Mouse (Mus musculus) CH12.LX (cell line): ENCODE measurements at regions not wholly inside any gene's neighbourhood (a gene's known extent, or its start where the extent isn't known, plus 50 kb on each side); places are given as distances from the start of the nearest gene placed in this dataset.

Experiments
- DNase-seq: peaks from one replicate; pipeline ENCODE4 v3.0.0-alpha.2; 2013; ENCODE audit errors: extremely low read depth
- H3K27ac ChIP-seq: 2 replicates; pipeline ENCODE4 v1.5.1; 2012; ENCODE audit warnings: low read depth, mild to moderate bottlenecking, control low read depth, moderate library complexity; ENCODE audit not compliant: insufficient read depth
- H3K27me3 ChIP-seq: replicated peaks from 2 replicates; pipeline ENCODE3; 2012; ENCODE audit warnings: inconsistent platforms
- H3K36me3 ChIP-seq, 2 experiments: replicated peaks in 1 of 2; 2 replicates each; pipeline versions ENCODE3 to v1.6.1; 2012; ENCODE audit warnings: inconsistent platforms in 1 of 2, low read length in 1 of 2, mild to moderate bottlenecking in 1 of 2, mixed read lengths in 1 of 2, moderate library complexity in 1 of 2; ENCODE audit not compliant: control insufficient read depth in 1 of 2, insufficient read depth in 1 of 2
- H3K4me1 ChIP-seq, 2 experiments: 2 replicates each; pipeline ENCODE4 v1.6.1; 2012; ENCODE audit warnings: inconsistent platforms in 1 of 2, moderate library complexity in 1 of 2; ENCODE audit not compliant: insufficient read depth in 2 of 2, control insufficient read depth in 1 of 2
- H3K4me2 ChIP-seq: 2 replicates; pipeline ENCODE4 v1.6.1; 2012; ENCODE audit warnings: low read depth, mild to moderate bottlenecking, control low read depth; ENCODE audit not compliant: poor library complexity, insufficient read depth, severe bottlenecking
- H3K4me3 ChIP-seq, 3 experiments: fragments of 150-350 bp in 1 of 3; sonication (generic) in 1 of 3; replicated peaks in 1 of 3; 2 replicates each; pipeline versions ENCODE3 to v1.5.1; 2011 to 2012; ENCODE audit warnings: low read depth in 2 of 3, low read length in 2 of 3, mild to moderate bottlenecking in 2 of 3, moderate library complexity in 2 of 3, control low read depth in 1 of 3, improper control_type of control experiment in 1 of 3, inconsistent platforms in 1 of 3, mixed read lengths in 1 of 3; ENCODE audit not compliant: poor library complexity in 1 of 3
- H3K79me2 ChIP-seq: replicated peaks from 2 replicates; pipeline ENCODE4 v1.6.1; 2012; ENCODE audit warnings: mild to moderate bottlenecking, moderate library complexity; ENCODE audit not compliant: control insufficient read depth, poor library complexity, insufficient read depth, severe bottlenecking; ENCODE audit errors: extremely low read depth
- H3K9ac ChIP-seq: 2 replicates; pipeline ENCODE4 v1.6.1; 2012; ENCODE audit warnings: low read depth, mild to moderate bottlenecking, control low read depth, moderate library complexity; ENCODE audit not compliant: insufficient read depth
- H3K9me3 ChIP-seq: replicated peaks from 2 replicates; pipeline ENCODE3; 2012; ENCODE audit warnings: low read length, inconsistent platforms, mixed read lengths
- CTCF ChIP-seq, 2 experiments: IDR thresholded peaks in 1 of 2; conservative IDR thresholded peaks in 1 of 2; 2 replicates each; pipeline ENCODE4 v1.5.1; 2011 to 2012; ENCODE audit warnings: low read depth in 2 of 2, low read length in 2 of 2, improper control_type of control experiment in 1 of 2, inconsistent platforms in 1 of 2, mild to moderate bottlenecking in 1 of 2, moderate library complexity in 1 of 2
- TCF12 ChIP-seq: IDR thresholded peaks from 2 replicates; pipeline ENCODE4 v1.6.1; 2014; ENCODE audit warnings: low read depth, mild to moderate bottlenecking, inconsistent platforms, low read length, improper control_type of control experiment
- dilution Hi-C: fragments of 300-500 bp; cut with MboI; formaldehyde crosslinking; loops from 2 replicates; pipeline ENCODE4 v1.14.3; 2020; ENCODE audit warnings: low sequenced_read_pairs; ENCODE audit not compliant: extremely low pct_unique_long_range_greater_than_20kb, extremely low pct_ligation_motif_present
- in situ Hi-C: fragments of 300-500 bp; cut with MboI; formaldehyde crosslinking; loops from 3 replicates; pipeline ENCODE4 v1.14.3; 2019; ENCODE audit warnings: low sequenced_read_pairs, low pct_ligation_motif_present, low pct_unique_long_range_greater_than_20kb, mixed read lengths

DNA sequence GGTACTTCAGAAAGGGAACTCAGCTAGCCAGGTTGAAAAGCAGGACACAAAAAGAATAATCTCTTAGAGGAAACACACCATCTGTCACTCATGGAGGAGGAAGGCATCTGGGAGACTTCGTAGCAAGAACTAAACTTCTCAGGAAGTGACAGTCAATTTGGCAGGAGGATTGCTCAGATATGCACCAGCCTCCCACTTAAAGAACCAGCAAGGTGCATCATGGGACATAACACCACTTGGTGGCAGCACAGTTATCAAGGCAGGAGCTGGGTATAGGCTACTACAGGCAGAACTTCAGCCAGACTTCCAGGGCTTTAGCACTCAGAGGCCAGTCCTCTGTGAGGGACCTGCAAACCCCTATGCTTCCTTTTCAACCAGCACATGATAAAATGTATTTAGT is 52.0 kb upstream of the Scaf11 start:
- dilution Hi-C loops (no loop called here), in situ Hi-C loops (no loop called here)

More for the DNA sequence above, 52.0 kb upstream of the Scaf11 start:
- Histone ChIP-seq H3K79me2 (no peaks in the 10 kb centered on the region), H3K27ac (no peak overlapping the region), H3K4me1 (no peaks in the 10 kb centered on the region; a peak in 1 of 4 replicates), H3K4me2 (no peak overlapping the region), H3K27me3 (no peaks in the 10 kb centered on the region), H3K36me3 (no peaks in the 10 kb centered on the region), H3K9ac (no peak overlapping the region), H3K4me3 (no peak overlapping the region), H3K9me3 (no peaks in the 10 kb centered on the region)
- DNase-seq = no peak
- TF ChIP-seq CTCF (conservative IDR thresholded peaks at IDR 0.05 in 1 of 2, IDR thresholded peaks at IDR 0.05 in 1 of 2; ENCODE audit: low read depth in 2 of 2, low read length in 2 of 2) (peak in 1 of 2 experiments; percentile 21; a peak in 2 of 4 replicates), TCF12 (no peak)
